Mouse (Mus musculus) liver, adult 2 months (tissue): ENCODE results near the gene 1810024B03Rik.

Experiments used
- CTCF ChIP-seq: fragments of 200-500 bp; IDR thresholded peaks from 2 replicates; pipeline ENCODE4 v1.5.1; 2011; ENCODE audit warnings: low read depth, low read length, control low read depth
- POLR2A ChIP-seq: fragments of 200-500 bp; IDR thresholded peaks from 2 replicates; pipeline ENCODE4 v1.6.1; 2011; ENCODE audit warnings: low read length, control low read depth; ENCODE audit not compliant: insufficient read depth; ENCODE audit errors: extremely low read depth

- TF ChIP-seq CTCF (no peak), POLR2A (no peak)
Measured at GRCm38 (mm10) chr2:127225261-127225660, 17.2 kb upstream of the 1810024B03Rik start.
